Mouse (Mus musculus) forebrain, embryonic 11.5 days (tissue): ENCODE data around the gene Pcna. TPM values are rescaled to one million over a fixed set of nuclear protein-coding genes. Genes with fewer than 3 reads are reported as not detected.
"Not testable (repeated sequence)": the region's sequence is repeated elsewhere in the genome, so short reads cannot be mapped to it uniquely, and the experiment has no call there.

Source experiments
- ATAC-seq: fragments of 200-750 bp; cut with Nextera tagmentation; replicated peaks from 2 replicates; pipeline ENCODE4 v1.8.0; 2017; ENCODE audit warnings: moderate TSS enrichment; ENCODE audit not compliant: low FRiP score
- DNase-seq: peaks from one replicate; pipeline ENCODE4 v3.0.0-alpha.2; 2017; ENCODE audit warnings: low spot score
- H3K27ac ChIP-seq: fragments of 300-500 bp; sonication (generic); 2 replicates; pipeline ENCODE4 v1.5.1; 2014; ENCODE audit warnings: low read depth, low read length
- H3K27me3 ChIP-seq: fragments of 300-500 bp; sonication (generic); 2 replicates; pipeline ENCODE4 v1.6.1; 2014; ENCODE audit warnings: mild to moderate bottlenecking, low read length, mixed read lengths; ENCODE audit not compliant: control insufficient read depth, insufficient read depth
- H3K36me3 ChIP-seq: fragments of 300-500 bp; sonication (generic); 2 replicates; pipeline ENCODE4 v1.6.1; 2014; ENCODE audit warnings: mild to moderate bottlenecking, low read length, moderate library complexity, mixed read lengths; ENCODE audit not compliant: control insufficient read depth, insufficient read depth
- H3K4me1 ChIP-seq: fragments of 300-500 bp; sonication (generic); replicated peaks from 2 replicates; pipeline ENCODE4 v1.6.1; 2014; ENCODE audit warnings: low read length, mixed read lengths; ENCODE audit not compliant: control insufficient read depth, insufficient read depth
- H3K4me2 ChIP-seq: fragments of 300-500 bp; sonication (generic); 2 replicates; pipeline ENCODE4 v1.6.1; 2014; ENCODE audit warnings: low read depth, mild to moderate bottlenecking, low read length, moderate library complexity, mixed read lengths; ENCODE audit not compliant: severe bottlenecking
- H3K4me3 ChIP-seq: fragments of 300-500 bp; sonication (generic); 2 replicates; pipeline ENCODE4 v1.5.1; 2014; ENCODE audit warnings: low read depth, low read length
- H3K9ac ChIP-seq: fragments of 300-500 bp; sonication (generic); 2 replicates; pipeline ENCODE4 v1.6.1; 2014; ENCODE audit warnings: low read length
- H3K9me3 ChIP-seq: fragments of 300-500 bp; sonication (generic); 2 replicates; pipeline ENCODE4 v1.6.1; 2016; ENCODE audit warnings: low read length, mixed read lengths; ENCODE audit not compliant: control insufficient read depth
- WGBS: fragments of 180-500 bp; shearing (Covaris S2); extraction: QIAGEN DNeasy Blood & Tissue Kit; methylation state at CpG from one replicate; pipeline ENCODE4 v1.1.7; 2014; 5-methylcytosine and 5-hydroxymethylcytosine counted together
- polyA plus RNA-seq: library from polyadenylated mRNA; unstranded; fragments of >200 nt; fragmentation: Nextera tagmentation; extraction: Ambion mirVana; gene quantifications from 2 replicates; pipeline ENCODE4 v1.2.1, GENCODE M21; 2014

Pcna gene
- polyA plus RNA-seq, 1 experiment from 2014 or later, result 431 TPM

GRCm38 (mm10) chr2:132253603-132254002, 489 bp upstream of the Pcna start:
- Histone ChIP-seq H3K4me1 (peaks cover 6% of the 10 kb centered on the region), H3K36me3 (no peaks in the 10 kb centered on the region; the same call in 1 of the 2 replicates), H3K27ac (no peak overlapping the region), H3K9ac (peak overlapping the region; percentile 56), H3K4me2 (peak overlapping the region; percentile 44; the same call in 1 of the 2 replicates), H3K4me3 (peak overlapping the region; percentile 57), H3K9me3 (no peaks in the 10 kb centered on the region), H3K27me3 (no peaks in the 10 kb centered on the region)
- ATAC-seq (no peak), DNase-seq (no peak)
- WGBS, result under 1% methylated on average over 7 of the region's 7 CpGs

- H3K4me1 ChIP-seq, result peaks cover 13% of the 10 kb centered on the region
Observed at GRCm38 (mm10) chr2:132251911-132252310, 1.2 kb downstream of the Pcna start.

GRCm38 (mm10) chr2:132247539-132248313, 5.4 kb downstream of the Pcna start, which contains the start of gene Tmem230:
Gene Tmem230, minus strand, starts transcription at chr2:132247807.
- H3K4me3 ChIP-seq, result peak within 1 kb of the TSS; percentile 51
- H3K27me3 ChIP-seq, result no peaks in the 10 kb centered on the region
- peak; percentile 93 for ATAC-seq
- DNase-seq, result peak; percentile 95
- H3K4me2 ChIP-seq, result peak within 1 kb of the TSS; percentile 72
- 4% methylated on average over 50 of the region's 50 CpGs for WGBS
- no peaks in the 10 kb centered on the region for H3K9me3 ChIP-seq
- peaks cover 15% of the 10 kb centered on the region for H3K4me1 ChIP-seq
- peak within 1 kb of the TSS; percentile 41; the same call in 1 of the 2 replicates for H3K27ac ChIP-seq
- no peaks in the 10 kb centered on the region; the same call in 1 of the 2 replicates for H3K36me3 ChIP-seq
- peak within 1 kb of the TSS; percentile 60 for H3K9ac ChIP-seq

More at GRCm38 (mm10) chr2:132251911-132252310, 1.2 kb downstream of the Pcna start:
- no peaks in the 10 kb centered on the region for H3K9me3 ChIP-seq
- no peaks in the 10 kb centered on the region for H3K27me3 ChIP-seq
- DNase-seq (no peak), ATAC-seq (no peak)
- H3K9ac ChIP-seq, result peak overlapping the region; percentile 70
- H3K4me3 ChIP-seq, result peak overlapping the region; percentile 57
- peak overlapping the region; percentile 63 for H3K4me2 ChIP-seq
- H3K36me3 ChIP-seq, result no peaks in the 10 kb centered on the region; the same call in 1 of the 2 replicates
- peak overlapping the region; percentile 54; the same call in 1 of the 2 replicates for H3K27ac ChIP-seq
- WGBS, result 11% methylated on average over 8 of the region's 8 CpGs

- H3K36me3 ChIP-seq, result no peaks in the 10 kb centered on the region; the same call in 1 of the 2 replicates
- WGBS, result 91% methylated on average over 3 of the region's 3 CpGs
- no peak for ATAC-seq
Observed at GRCm38 (mm10) chr2:132243370-132243769, 9.7 kb downstream of the Pcna start.

DNA sequence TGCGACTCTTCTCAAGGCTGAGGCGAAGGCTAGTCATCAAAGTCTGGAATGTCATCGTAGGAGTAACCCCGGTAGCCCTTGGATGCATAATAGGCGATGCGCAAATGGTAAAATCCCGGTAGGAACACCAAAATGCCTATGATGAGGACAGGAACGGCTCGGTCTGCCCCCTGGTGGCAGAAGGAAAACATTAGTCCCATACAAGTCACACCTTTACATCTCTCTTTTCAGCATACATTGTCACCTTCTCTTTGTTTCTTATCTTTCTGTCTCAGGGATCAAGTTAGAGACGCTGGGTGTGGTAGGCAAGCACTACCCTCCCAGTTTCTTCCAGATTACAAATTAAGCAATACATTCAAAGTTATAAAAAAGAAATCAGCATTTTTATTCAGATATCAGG, 12.7 kb downstream of the Pcna start:
- H3K27me3 ChIP-seq, H3K4me1 ChIP-seq, H3K4me3 ChIP-seq, H3K27ac ChIP-seq, H3K9me3 ChIP-seq, H3K9ac ChIP-seq, H3K4me2 ChIP-seq, H3K36me3 ChIP-seq: not testable (repeated sequence)
- DNase-seq (peak; percentile 71), ATAC-seq (peak; percentile 39; the same call in 1 of the 2 replicates)
- 28% methylated on average over 5 of the region's 10 CpGs for WGBS

More at GRCm38 (mm10) chr2:132243370-132243769, 9.7 kb downstream of the Pcna start:
- Histone ChIP-seq H3K27ac (no peak overlapping the region), H3K4me3 (no peak overlapping the region), H3K9me3 (no peaks in the 10 kb centered on the region), H3K27me3 (no peaks in the 10 kb centered on the region), H3K9ac (no peak overlapping the region), H3K4me2 (no peak overlapping the region), H3K4me1 (peaks cover 7% of the 10 kb centered on the region; the same call in 1 of the 2 replicates)
- no peak for DNase-seq

DNA sequence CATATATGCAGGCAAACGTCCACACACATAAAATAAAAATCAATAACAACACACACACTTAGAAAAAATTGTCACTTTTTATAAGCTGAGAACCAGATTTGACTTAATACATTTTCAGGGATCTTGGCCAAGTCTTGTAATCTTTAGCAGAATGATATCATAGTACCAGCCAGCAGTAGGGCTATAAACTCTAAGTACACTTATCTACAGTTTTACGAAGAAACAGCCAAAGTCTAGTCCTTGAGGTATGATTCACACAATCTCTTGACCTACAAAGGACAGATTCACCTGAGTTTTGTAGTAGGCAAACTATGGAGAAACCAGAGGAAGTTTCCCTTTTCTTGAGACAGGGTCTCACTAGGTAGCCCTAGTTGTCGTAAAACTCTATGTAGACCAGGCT, 13.7 kb downstream of the Pcna start:
- not testable (repeated sequence) for H3K9ac ChIP-seq, DNase-seq, H3K9me3 ChIP-seq, H3K27ac ChIP-seq, H3K4me1 ChIP-seq, H3K4me2 ChIP-seq, H3K36me3 ChIP-seq, H3K27me3 ChIP-seq, H3K4me3 ChIP-seq, ATAC-seq
- WGBS, result 90% methylated on average over 3 of the region's 3 CpGs

DNA sequence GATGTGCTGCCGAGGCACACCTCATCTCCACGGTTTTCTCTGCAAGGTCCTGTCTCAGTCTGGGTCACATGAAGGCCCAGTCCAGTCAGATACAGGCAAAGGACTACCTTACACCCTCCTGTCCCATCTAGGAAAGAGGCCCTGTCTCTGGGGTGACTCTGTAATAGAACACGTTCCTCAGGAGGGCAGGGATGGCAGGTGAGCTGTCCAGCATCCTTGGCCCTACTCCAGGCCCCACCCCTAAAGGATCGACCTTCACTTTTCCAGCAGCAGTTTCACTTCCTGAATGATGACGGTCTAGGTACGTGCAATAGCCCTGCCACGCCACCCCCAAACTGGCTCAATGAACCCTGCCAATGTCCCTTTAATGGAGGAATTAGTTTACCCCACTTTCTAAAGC, 17.1 kb downstream of the Pcna start:
- H3K9ac ChIP-seq, result no peak overlapping the region
- no peaks in the 10 kb centered on the region for H3K9me3 ChIP-seq
- H3K4me2 ChIP-seq, result no peak overlapping the region
- no peaks in the 10 kb centered on the region for H3K27me3 ChIP-seq
- WGBS, result 82% methylated on average over 7 of the region's 7 CpGs
- H3K36me3 ChIP-seq, result no peaks in the 10 kb centered on the region
- no peak overlapping the region for H3K4me3 ChIP-seq
- DNase-seq (no peak), ATAC-seq (no peak)
- no peak overlapping the region for H3K27ac ChIP-seq
- no peaks in the 10 kb centered on the region for H3K4me1 ChIP-seq

DNA sequence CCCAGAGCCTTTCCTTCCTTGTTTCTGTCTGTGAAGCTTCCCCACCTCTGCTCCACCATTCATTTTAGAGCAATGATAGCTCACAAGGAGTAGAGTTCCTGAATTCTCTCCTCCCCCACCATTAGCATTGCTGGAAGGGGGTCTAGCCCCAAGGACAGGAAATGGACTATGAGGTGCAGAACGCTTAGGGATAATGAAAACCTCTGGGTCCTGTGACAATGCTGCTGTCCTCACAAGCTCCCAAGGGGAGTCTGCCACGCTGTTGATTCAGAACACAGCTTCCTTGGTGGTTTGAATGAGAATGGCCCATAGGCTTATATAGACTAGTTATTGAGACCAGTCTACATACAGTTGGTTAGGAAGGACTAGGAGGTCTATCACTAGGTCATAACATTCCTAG, 17.8 kb downstream of the Pcna start:
- H3K9me3 ChIP-seq, result no peaks in the 10 kb centered on the region
- H3K9ac ChIP-seq, result no peak overlapping the region
- no peaks in the 10 kb centered on the region for H3K36me3 ChIP-seq
- ATAC-seq, result no peak
- no peak for DNase-seq
- no peak overlapping the region for H3K4me2 ChIP-seq
- H3K4me1 ChIP-seq, result no peaks in the 10 kb centered on the region
- WGBS, result 63% methylated on average over 2 of the region's 2 CpGs
- no peak overlapping the region for H3K27ac ChIP-seq
- no peak overlapping the region for H3K4me3 ChIP-seq
- no peaks in the 10 kb centered on the region for H3K27me3 ChIP-seq
